19 mouse cellular contexts compared by ENCODE assay signal in the genomic region with DNA sequence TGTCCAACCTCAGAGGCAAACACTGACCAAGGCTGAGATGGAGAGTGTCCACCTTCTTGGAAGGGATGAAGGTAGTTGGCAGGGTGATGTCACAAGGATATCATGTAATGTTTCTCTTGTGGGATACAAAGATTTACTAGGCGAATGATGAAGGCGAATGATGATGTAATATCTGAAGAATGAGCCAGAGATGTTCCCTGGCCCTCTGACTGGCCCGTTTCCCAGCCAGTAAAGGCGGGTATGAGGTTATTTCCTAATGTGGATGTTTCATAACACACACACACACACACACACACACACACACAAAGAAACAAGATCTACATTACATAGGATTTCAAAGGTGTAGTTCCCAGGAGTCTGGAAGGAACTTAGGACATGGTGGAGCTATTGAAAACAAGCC.
DNase-seq lines count a peak whose midpoint lies in the region; ATAC-seq and TF ChIP-seq lines count a peak whose summit lies in the region.
"Had no signal": no experiment of that assay in that cellular context is flagged by ENCODE, and none has a peak within 500 bp of the region (broad histone marks: within the 10 kb centered on the region; RNA-seq: fewer than 3 reads in every experiment).

No protein-coding gene starts in this region.

- peak; percentile 31 for DNase-seq in gastrocnemius, adult 2 months
- no peak for DNase-seq in gastrocnemius, postnatal 10 days
- DNase-seq in NIH3T3 (ENCODE audit: low read depth) (peak; percentile 2), liver (no peak)
- DNase-seq in heart, postnatal 10 days, result peak; percentile 25 to 31
- DNase-seq in lung, postnatal 14 days, result peak; percentile 45
- DNase-seq: adrenal gland, postnatal 25 days; kidney, postnatal 14 days; liver, embryonic 13.5 days; thymus, postnatal 14 days had no signal

- H3K9me3 ChIP-seq in intestine, postnatal 0 days (ENCODE audit: control insufficient read depth), result no peaks in the 10 kb centered on the region
- H3K9me3 ChIP-seq: heart, embryonic 15.5 days; hindbrain, embryonic 15.5 days; liver, embryonic 13.5 days; midbrain, embryonic 10.5 days; neural tube, embryonic 13.5 days; stomach, embryonic 15.5 days had no signal

- WGBS in intestine, postnatal 0 days, result 64% methylated on average over 4 of the region's 4 CpGs

- no peak overlapping the region for H3K27ac ChIP-seq in gastrocnemius, adult 2 months
- no peak overlapping the region for H3K27ac ChIP-seq in intestine, postnatal 0 days (ENCODE audit: low read depth, low read length)
- H3K27ac ChIP-seq: heart, embryonic 15.5 days; hindbrain, embryonic 15.5 days; liver, embryonic 13.5 days; neural tube, embryonic 13.5 days; stomach, embryonic 15.5 days had no signal

- H3K27me3 ChIP-seq in intestine, postnatal 0 days (replicated peaks; ENCODE audit: control insufficient read depth, insufficient read depth, low read length), result no peaks in the 10 kb centered on the region
- H3K27me3 ChIP-seq: heart, embryonic 15.5 days; hindbrain, embryonic 15.5 days; liver, embryonic 13.5 days; neural tube, embryonic 13.5 days; stomach, embryonic 15.5 days had no signal

- no peak overlapping the region for H3K9ac ChIP-seq in intestine, postnatal 0 days (ENCODE audit: low read depth, low read length)
- H3K9ac ChIP-seq: heart, embryonic 15.5 days; hindbrain, embryonic 15.5 days; liver, embryonic 13.5 days; neural tube, embryonic 13.5 days; stomach, embryonic 15.5 days had no signal

- no peak for ATAC-seq in intestine, postnatal 0 days
- ATAC-seq: forebrain, embryonic 14.5 days; intestine, embryonic 16.5 days had no signal

- intact Hi-C loops in gastrocnemius, adult 2 months (cut with DNase I), result no loop called here
- intact Hi-C loops in heart, postnatal 10 days (cut with DNase I), result no loop called here

- TF ChIP-seq CTCF in gastrocnemius, adult 2 months (IDR thresholded peaks at IDR 0.05), result no peak
- no peak for TF ChIP-seq CTCF in intestine, postnatal 0 days (IDR thresholded peaks at IDR 0.05; ENCODE audit: low read depth)

- no peak overlapping the region for H3K4me2 ChIP-seq in intestine, postnatal 0 days (replicated peaks; ENCODE audit: low read depth)
- H3K4me2 ChIP-seq: heart, embryonic 15.5 days; hindbrain, embryonic 15.5 days; liver, embryonic 13.5 days; neural tube, embryonic 13.5 days; stomach, embryonic 15.5 days had no signal

- no peaks in the 10 kb centered on the region for H3K36me3 ChIP-seq in intestine, postnatal 0 days (ENCODE audit: control insufficient read depth, insufficient read depth)
- H3K36me3 ChIP-seq: heart, embryonic 15.5 days; hindbrain, embryonic 15.5 days; liver, embryonic 13.5 days; midbrain, embryonic 10.5 days; neural tube, embryonic 13.5 days; stomach, embryonic 15.5 days had no signal

- H3K4me3 ChIP-seq in gastrocnemius, adult 2 months, result no peak overlapping the region
- no peak overlapping the region for H3K4me3 ChIP-seq in intestine, postnatal 0 days (ENCODE audit: low read depth, low read length)
- H3K4me3 ChIP-seq: erythroblast, embryonic 14.5 days; heart, embryonic 15.5 days; hindbrain, embryonic 15.5 days; liver, embryonic 13.5 days; midbrain, embryonic 10.5 days; neural tube, embryonic 13.5 days; stomach, embryonic 15.5 days had no signal

- no peaks in the 10 kb centered on the region for H3K4me1 ChIP-seq in intestine, postnatal 0 days (replicated peaks; ENCODE audit: control insufficient read depth, insufficient read depth, low read length)
- H3K4me1 ChIP-seq: hindbrain, embryonic 15.5 days; liver, embryonic 13.5 days; neural tube, embryonic 13.5 days had no signal

Comparison
In these comparisons a context has a peak if more than half of its experiments do, and no peak if none do; other contexts are left out.
1. DNase-seq: peak in gastrocnemius, adult 2 months (single experiment), NIH3T3 (single experiment), heart, postnatal 10 days (2 of 2) and lung, postnatal 14 days (single experiment); none in gastrocnemius, postnatal 10 days (single experiment) and liver (single experiment).